Mouse (Mus musculus): Measurements from ENCODE around the gene Hoxd10. TPM values are rescaled to one million over a fixed set of nuclear protein-coding genes. Genes with fewer than 3 reads are reported as not detected.

Gene Hoxd10
- polyA plus RNA-seq, 1 experiment, result not detected

- H3K27me3 ChIP-seq (ENCODE audit: control insufficient read depth, insufficient read depth, low read length), result peaks cover 13% of the 10 kb centered on the region; the same call in 1 of the 2 replicates
- H3K4me3 ChIP-seq (replicated peaks; ENCODE audit: insufficient read depth, low read depth, low read length), result no peak overlapping the region
- no peaks in the 10 kb centered on the region for H3K4me1 ChIP-seq (ENCODE audit: control insufficient read depth, insufficient read depth, low read length)
- DNase-seq, result peak; percentile 39 to 57
- WGBS, result 4% methylated on average over 26 of the region's 26 CpGs
- TF ChIP-seq POLR2A (IDR thresholded peaks at IDR 0.05; ENCODE audit: borderline replicate concordance, insufficient read depth, low read length), result no peak
- peak; percentile 62 for TF ChIP-seq CTCF (IDR thresholded peaks at IDR 0.05; ENCODE audit: borderline replicate concordance, insufficient read depth, low read depth, low read length)
- no peak overlapping the region for H3K27ac ChIP-seq (ENCODE audit: insufficient read depth, low read length)
Observed at GRCm38 (mm10) chr2:74715504-74716241, 23.9 kb downstream of the Hoxd10 start.

- no peaks in the 10 kb centered on the region for H3K4me1 ChIP-seq (ENCODE audit: control insufficient read depth, insufficient read depth, low read length)
Observed at GRCm38 (mm10) chr2:74720384-74720783, 28.7 kb downstream of the Hoxd10 start.

GRCm38 (mm10) chr2:74720955-74721491 is 29.3 kb downstream of the Hoxd10 start:
- DNase-seq, result no peak
- H3K4me1 ChIP-seq (ENCODE audit: control insufficient read depth, insufficient read depth, low read length), result no peaks in the 10 kb centered on the region
- WGBS, result 5% methylated on average over 5 of the region's 5 CpGs
- H3K4me3 ChIP-seq (replicated peaks; ENCODE audit: insufficient read depth, low read depth, low read length), result no peak overlapping the region
- peaks cover 4% of the 10 kb centered on the region; the same call in 1 of the 2 replicates for H3K27me3 ChIP-seq (ENCODE audit: control insufficient read depth, insufficient read depth, low read length)
- no peak overlapping the region for H3K27ac ChIP-seq (ENCODE audit: insufficient read depth, low read length)
- TF ChIP-seq CTCF (IDR thresholded peaks at IDR 0.05; ENCODE audit: borderline replicate concordance, insufficient read depth, low read depth, low read length), result no peak
- no peak for TF ChIP-seq POLR2A (IDR thresholded peaks at IDR 0.05; ENCODE audit: borderline replicate concordance, insufficient read depth, low read length)

More at GRCm38 (mm10) chr2:74720384-74720783, 28.7 kb downstream of the Hoxd10 start:
- Histone ChIP-seq H3K27ac (ENCODE audit: insufficient read depth, low read length) (no peak overlapping the region), H3K4me3 (replicated peaks; ENCODE audit: insufficient read depth, low read depth, low read length) (no peak overlapping the region), H3K27me3 (ENCODE audit: control insufficient read depth, insufficient read depth, low read length) (peaks cover 4% of the 10 kb centered on the region; the same call in 1 of the 2 replicates)
- TF ChIP-seq CTCF (IDR thresholded peaks at IDR 0.05; ENCODE audit: borderline replicate concordance, insufficient read depth, low read depth, low read length) (no peak), POLR2A (IDR thresholded peaks at IDR 0.05; ENCODE audit: borderline replicate concordance, insufficient read depth, low read length) (no peak)
- DNase-seq, result no peak
- 7% methylated on average over 2 of the region's 2 CpGs for WGBS

GRCm38 (mm10) chr2:74721882-74722281 is 30.2 kb downstream of the Hoxd10 start:
- 8% methylated on average over 6 of the region's 6 CpGs for WGBS
- peaks cover 6% of the 10 kb centered on the region; the same call in 1 of the 2 replicates for H3K27me3 ChIP-seq (ENCODE audit: control insufficient read depth, insufficient read depth, low read length)
- no peak overlapping the region for H3K4me3 ChIP-seq (replicated peaks; ENCODE audit: insufficient read depth, low read depth, low read length)
- no peak overlapping the region for H3K27ac ChIP-seq (ENCODE audit: insufficient read depth, low read length)
- no peak for DNase-seq
- TF ChIP-seq CTCF (IDR thresholded peaks at IDR 0.05; ENCODE audit: borderline replicate concordance, insufficient read depth, low read depth, low read length) (no peak), POLR2A (IDR thresholded peaks at IDR 0.05; ENCODE audit: borderline replicate concordance, insufficient read depth, low read length) (no peak)
- H3K4me1 ChIP-seq (ENCODE audit: control insufficient read depth, insufficient read depth, low read length), result no peaks in the 10 kb centered on the region

- Histone ChIP-seq H3K27ac (ENCODE audit: insufficient read depth, low read length) (no peak overlapping the region), H3K27me3 (ENCODE audit: control insufficient read depth, insufficient read depth, low read length) (peaks cover 9% of the 10 kb centered on the region; the same call in 1 of the 2 replicates), H3K4me1 (ENCODE audit: control insufficient read depth, insufficient read depth, low read length) (no peaks in the 10 kb centered on the region; the same call in 1 of the 2 replicates), H3K4me3 (replicated peaks; ENCODE audit: insufficient read depth, low read depth, low read length) (no peak overlapping the region)
- TF ChIP-seq POLR2A (IDR thresholded peaks at IDR 0.05; ENCODE audit: borderline replicate concordance, insufficient read depth, low read length) (no peak), CTCF (IDR thresholded peaks at IDR 0.05; ENCODE audit: borderline replicate concordance, insufficient read depth, low read depth, low read length) (no peak)
- 5% methylated on average over 8 of the region's 8 CpGs for WGBS
- DNase-seq, result no peak
Observed at GRCm38 (mm10) chr2:74722949-74723348, 31.2 kb downstream of the Hoxd10 start.

GRCm38 (mm10) chr2:74724244-74725015 is 32.7 kb downstream of the Hoxd10 start:
- WGBS, result 11% methylated on average over 7 of the region's 7 CpGs
- peaks cover 9% of the 10 kb centered on the region; the same call in 1 of the 2 replicates for H3K27me3 ChIP-seq (ENCODE audit: control insufficient read depth, insufficient read depth, low read length)
- H3K4me1 ChIP-seq (ENCODE audit: control insufficient read depth, insufficient read depth, low read length), result no peaks in the 10 kb centered on the region; the same call in 1 of the 2 replicates
- TF ChIP-seq CTCF (IDR thresholded peaks at IDR 0.05; ENCODE audit: borderline replicate concordance, insufficient read depth, low read depth, low read length) (no peak), POLR2A (IDR thresholded peaks at IDR 0.05; ENCODE audit: borderline replicate concordance, insufficient read depth, low read length) (no peak)
- no peak overlapping the region for H3K27ac ChIP-seq (ENCODE audit: insufficient read depth, low read length)
- DNase-seq, result no peak
- H3K4me3 ChIP-seq (replicated peaks; ENCODE audit: insufficient read depth, low read depth, low read length), result no peak overlapping the region

GRCm38 (mm10) chr2:74725171-74725570 is 33.4 kb downstream of the Hoxd10 start:
- Histone ChIP-seq H3K4me3 (replicated peaks; ENCODE audit: insufficient read depth, low read depth, low read length) (no peak overlapping the region), H3K27ac (ENCODE audit: insufficient read depth, low read length) (no peak overlapping the region), H3K27me3 (ENCODE audit: control insufficient read depth, insufficient read depth, low read length) (peaks cover 9% of the 10 kb centered on the region; the same call in 1 of the 2 replicates), H3K4me1 (ENCODE audit: control insufficient read depth, insufficient read depth, low read length) (no peaks in the 10 kb centered on the region; the same call in 1 of the 2 replicates)
- no peak for TF ChIP-seq POLR2A (IDR thresholded peaks at IDR 0.05; ENCODE audit: borderline replicate concordance, insufficient read depth, low read length)
- no peak for TF ChIP-seq CTCF (IDR thresholded peaks at IDR 0.05; ENCODE audit: borderline replicate concordance, insufficient read depth, low read depth, low read length)
- WGBS, result 4% methylated on average over 17 of the region's 17 CpGs
- DNase-seq, result no peak

Measured in cerebellum, adult 2 months (tissue).